Mouse (Mus musculus) midbrain, embryonic 12.5 days (tissue): ENCODE measurements at regions not wholly inside any gene's neighbourhood (a gene's known extent, or its start where the extent isn't known, plus 50 kb on each side); places are given as distances from the start of the nearest gene placed in this dataset.

Experiments
- ATAC-seq: fragments of 200-750 bp; cut with Nextera tagmentation; 2 replicates; pipeline ENCODE4 v1.8.0; 2017; ENCODE audit warnings: low read depth, moderate TSS enrichment, moderate library complexity; ENCODE audit not compliant: low FRiP score
- H3K27ac ChIP-seq: fragments of 300-500 bp; sonication (generic); replicated peaks from 2 replicates; pipeline ENCODE4 v1.5.1; 2016; ENCODE audit warnings: mild to moderate bottlenecking
- H3K27me3 ChIP-seq: fragments of 300-500 bp; sonication (generic); 2 replicates; pipeline ENCODE4 v1.6.1; 2016; ENCODE audit warnings: mild to moderate bottlenecking
- H3K36me3 ChIP-seq: fragments of 300-500 bp; sonication (generic); 2 replicates; pipeline ENCODE4 v1.6.1; 2016
- H3K4me1 ChIP-seq: fragments of 300-500 bp; sonication (generic); 2 replicates; pipeline ENCODE4 v1.6.1; 2016
- H3K4me2 ChIP-seq: fragments of 300-500 bp; sonication (generic); replicated peaks from 2 replicates; pipeline ENCODE4 v1.6.1; 2016; ENCODE audit warnings: mild to moderate bottlenecking, moderate library complexity
- H3K4me3 ChIP-seq: fragments of 300-500 bp; sonication (generic); 2 replicates; pipeline ENCODE4 v1.5.1; 2016; ENCODE audit warnings: mild to moderate bottlenecking
- H3K9ac ChIP-seq: fragments of 300-500 bp; sonication (generic); replicated peaks from 2 replicates; pipeline ENCODE4 v1.6.1; 2016; ENCODE audit warnings: mild to moderate bottlenecking, moderate library complexity
- H3K9me3 ChIP-seq: fragments of 300-500 bp; sonication (generic); 2 replicates; pipeline ENCODE4 v1.6.1; 2016; ENCODE audit warnings: mild to moderate bottlenecking
- WGBS: fragments of 180-500 bp; shearing (Covaris S2); methylation state at CpG from one replicate; pipeline ENCODE4 v1.1.7; 2016; 5-methylcytosine and 5-hydroxymethylcytosine counted together

DNA sequence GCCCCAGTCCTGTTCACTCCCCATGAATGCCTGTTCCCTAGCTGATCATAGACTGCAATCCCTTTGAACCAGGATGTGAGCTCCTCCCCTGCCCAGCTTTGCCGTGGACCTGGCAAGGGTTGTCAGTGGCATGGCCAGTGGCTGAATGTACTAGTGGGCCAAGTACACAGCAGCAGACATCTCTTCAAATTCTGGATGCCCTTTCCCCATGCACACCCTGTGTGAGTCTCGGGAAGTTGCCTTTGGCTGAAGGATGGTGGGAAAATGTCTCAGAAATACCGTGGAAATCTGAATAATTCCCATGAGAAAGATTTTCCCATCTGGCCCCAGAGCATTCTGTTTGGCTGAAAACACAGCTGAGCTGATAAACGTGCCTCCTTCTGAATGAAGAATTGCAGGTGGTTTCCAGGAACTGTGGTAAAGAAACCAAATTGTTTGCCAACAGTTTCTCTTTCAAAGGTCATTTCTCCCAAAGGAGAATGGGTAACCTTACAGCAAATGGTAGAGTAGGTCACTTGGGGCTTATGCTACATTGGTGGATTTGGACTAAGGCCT is 476.2 kb downstream of the Glrx3 start:
- Histone ChIP-seq H3K9ac (no peak overlapping the region), H3K27ac (no peak overlapping the region), H3K4me3 (no peak overlapping the region), H3K9me3 (no peaks in the 10 kb centered on the region), H3K4me2 (no peak overlapping the region), H3K4me1 (0 out of 2 replicates have a peak, but pooled peaks cover 4% of the 10 kb centered on the region), H3K36me3 (no peaks in the 10 kb centered on the region), H3K27me3 (0 out of 2 replicates have a peak, but pooled peaks cover 7% of the 10 kb centered on the region)
- no peak for ATAC-seq
- WGBS: 71% methylated on average over 4 of the region's 4 CpGs

DNA sequence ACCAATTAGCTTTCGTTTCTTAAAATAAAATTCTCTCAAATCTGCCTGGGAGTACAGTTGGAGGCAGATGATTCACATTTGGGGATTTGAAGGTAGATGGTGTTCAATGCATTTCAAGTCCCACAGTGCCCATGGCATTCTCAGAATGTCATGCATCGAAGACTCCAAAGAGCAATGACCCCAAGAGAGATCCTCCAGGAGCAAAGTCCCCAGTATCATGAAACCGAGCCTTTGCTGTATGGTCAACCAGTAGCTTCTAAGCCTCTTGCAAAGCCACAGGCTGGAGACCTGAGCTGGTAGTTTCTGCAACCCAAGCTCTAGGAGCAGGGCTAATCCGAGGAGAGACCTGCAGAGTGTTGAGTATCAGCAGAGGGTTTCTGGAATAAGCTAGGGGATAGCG is 477.1 kb downstream of the Glrx3 start:
- 90% methylated on average over 5 of the region's 5 CpGs for WGBS

GRCm38 (mm10) chr7:137916351-137916750 is 478.9 kb downstream of the Glrx3 start:
- Histone ChIP-seq H3K27ac (no peak overlapping the region), H3K36me3 (no peaks in the 10 kb centered on the region), H3K4me2 (no peak overlapping the region), H3K4me3 (no peak overlapping the region), H3K9me3 (no peaks in the 10 kb centered on the region), H3K27me3 (no peaks in the 10 kb centered on the region), H3K4me1 (no peaks in the 10 kb centered on the region), H3K9ac (no peak overlapping the region)
- no peak for ATAC-seq
- WGBS: 81% methylated on average over 1 of the region's 1 CpGs

More for the DNA sequence above, 477.1 kb downstream of the Glrx3 start:
- no peak overlapping the region for H3K4me3 ChIP-seq
- H3K4me2 ChIP-seq: no peak overlapping the region
- H3K4me1 ChIP-seq: 0 out of 2 replicates have a peak, but pooled peaks cover 2% of the 10 kb centered on the region
- no peaks in the 10 kb centered on the region for H3K9me3 ChIP-seq
- H3K27me3 ChIP-seq: 0 out of 2 replicates have a peak, but pooled peaks cover 7% of the 10 kb centered on the region
- no peak for ATAC-seq
- H3K27ac ChIP-seq: no peak overlapping the region
- no peak overlapping the region for H3K9ac ChIP-seq
- H3K36me3 ChIP-seq: no peaks in the 10 kb centered on the region

- no peak overlapping the region for H3K4me2 ChIP-seq
- H3K27ac ChIP-seq: no peak overlapping the region
- H3K9ac ChIP-seq: no peak overlapping the region
- H3K36me3 ChIP-seq: no peaks in the 10 kb centered on the region
- peaks cover 8% of the 10 kb centered on the region; the same call in 1 of the 2 replicates for H3K4me1 ChIP-seq
- no peak overlapping the region for H3K4me3 ChIP-seq
- H3K9me3 ChIP-seq: no peaks in the 10 kb centered on the region
- WGBS: 56% methylated on average over 7 of the region's 7 CpGs
- no peaks in the 10 kb centered on the region for H3K27me3 ChIP-seq
- ATAC-seq: no peak
Measured at GRCm38 (mm10) chr7:137924464-137925167, 472.9 kb downstream of the Tcerg1l start.

- H3K9me3 ChIP-seq: no peaks in the 10 kb centered on the region
- H3K27ac ChIP-seq: no peak overlapping the region
- ATAC-seq: no peak
- H3K27me3 ChIP-seq: no peaks in the 10 kb centered on the region
- H3K4me3 ChIP-seq: no peak overlapping the region
- 74% methylated on average over 3 of the region's 3 CpGs for WGBS
- H3K4me2 ChIP-seq: no peak overlapping the region
- no peak overlapping the region for H3K9ac ChIP-seq
- H3K36me3 ChIP-seq: no peaks in the 10 kb centered on the region
- peaks cover 8% of the 10 kb centered on the region; the same call in 1 of the 2 replicates for H3K4me1 ChIP-seq
Measured at GRCm38 (mm10) chr7:137925656-137926055, 471.9 kb downstream of the Tcerg1l start.

DNA sequence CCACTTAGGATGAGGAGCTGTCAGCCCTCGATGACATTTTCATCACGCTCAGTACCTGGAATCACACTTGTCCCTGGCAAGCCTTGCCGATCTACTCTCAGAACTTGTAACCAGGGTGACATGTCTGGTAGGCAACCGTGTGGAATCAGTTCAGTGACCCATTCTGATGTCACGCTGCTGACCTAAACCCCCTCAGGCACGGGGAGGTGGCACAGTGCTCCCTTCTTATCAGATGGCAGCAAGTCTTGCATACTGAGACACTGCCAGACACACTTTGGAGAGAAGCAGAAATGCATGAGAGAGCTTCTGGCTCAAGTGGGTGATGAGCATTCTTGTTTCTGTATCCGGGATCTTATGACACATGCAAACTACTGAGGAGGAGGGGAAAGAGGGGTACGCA is 470.2 kb downstream of the Tcerg1l start:
- Histone ChIP-seq H3K4me2 (no peak overlapping the region), H3K4me1 (peaks cover 8% of the 10 kb centered on the region; the same call in 1 of the 2 replicates), H3K4me3 (no peak overlapping the region), H3K27me3 (no peaks in the 10 kb centered on the region), H3K36me3 (no peaks in the 10 kb centered on the region), H3K9me3 (no peaks in the 10 kb centered on the region), H3K27ac (no peak overlapping the region), H3K9ac (no peak overlapping the region)
- 70% methylated on average over 8 of the region's 8 CpGs for WGBS
- no peak for ATAC-seq

DNA sequence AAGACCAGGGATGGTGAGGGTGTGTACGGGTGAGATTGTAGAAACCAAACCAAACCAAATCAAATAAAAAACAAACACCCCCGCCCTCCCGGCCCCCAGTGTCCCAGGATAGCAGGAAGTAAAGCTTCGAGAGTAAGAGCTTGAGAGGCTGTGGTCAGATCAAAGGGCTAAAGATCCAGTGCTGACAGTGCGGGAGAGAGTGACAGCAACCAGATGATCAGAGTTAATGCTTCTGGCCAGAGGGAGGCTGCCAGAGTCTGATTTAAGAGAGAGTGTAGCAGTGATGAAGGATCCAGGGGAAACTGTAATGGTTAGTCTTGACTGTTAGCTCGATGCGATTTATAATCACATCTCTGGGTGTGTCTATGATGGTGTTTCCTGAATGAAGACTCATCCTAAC is 467.3 kb downstream of the Tcerg1l start:
- H3K4me3 ChIP-seq: no peak overlapping the region
- 58% methylated on average over 7 of the region's 7 CpGs for WGBS
- no peaks in the 10 kb centered on the region for H3K9me3 ChIP-seq
- no peak overlapping the region for H3K9ac ChIP-seq
- no peak for ATAC-seq
- H3K4me1 ChIP-seq: no peaks in the 10 kb centered on the region
- H3K36me3 ChIP-seq: no peaks in the 10 kb centered on the region
- H3K27ac ChIP-seq: no peak overlapping the region
- no peaks in the 10 kb centered on the region for H3K27me3 ChIP-seq
- H3K4me2 ChIP-seq: no peak overlapping the region

DNA sequence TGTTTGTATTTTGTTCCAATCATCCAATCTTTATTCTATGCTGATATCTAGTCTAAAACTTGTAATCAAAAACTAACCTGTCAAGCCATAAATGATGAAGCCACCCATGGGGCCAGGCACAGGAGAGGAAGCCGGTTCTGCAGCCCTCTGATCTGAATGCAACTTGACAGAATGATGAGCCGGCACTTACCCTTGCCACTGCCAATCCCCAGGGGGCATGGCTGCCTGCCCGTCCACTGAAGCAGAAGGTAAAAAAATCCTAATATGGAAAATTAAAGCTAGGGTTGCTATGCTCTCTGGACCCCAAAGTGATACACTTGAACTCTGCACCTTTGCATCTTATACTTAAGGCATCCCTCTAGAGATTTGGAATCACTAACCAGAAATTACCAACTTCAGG is 461.6 kb downstream of the Tcerg1l start:
- Histone ChIP-seq H3K9ac (no peak overlapping the region), H3K4me2 (no peak overlapping the region), H3K4me1 (peaks cover 5% of the 10 kb centered on the region; the same call in 1 of the 2 replicates), H3K27ac (no peak overlapping the region), H3K27me3 (no peaks in the 10 kb centered on the region), H3K9me3 (no peaks in the 10 kb centered on the region), H3K36me3 (no peaks in the 10 kb centered on the region), H3K4me3 (no peak overlapping the region)
- 58% methylated on average over 3 of the region's 3 CpGs for WGBS
- no peak for ATAC-seq

DNA sequence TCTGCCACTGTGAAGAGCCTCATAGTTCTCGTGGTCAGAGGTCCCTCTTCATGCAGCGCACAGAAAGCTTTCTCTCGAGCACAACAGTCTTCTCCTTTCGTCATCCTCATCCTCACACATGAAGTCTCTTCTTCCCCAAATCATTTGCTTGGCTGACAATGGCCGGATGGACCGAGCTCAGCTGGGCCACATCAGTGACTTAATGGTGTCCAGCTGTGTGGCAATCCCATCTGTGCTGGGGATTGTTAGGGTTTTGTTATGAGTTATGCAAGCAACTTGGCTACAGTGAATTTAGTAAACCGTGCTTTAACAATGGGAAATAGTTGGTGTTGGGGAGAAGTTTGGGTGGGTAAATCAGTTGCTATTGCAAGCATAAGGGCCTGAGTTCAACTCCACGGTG is 458.4 kb downstream of the Tcerg1l start:
- Histone ChIP-seq H3K4me2 (no peak overlapping the region), H3K4me1 (peaks cover 5% of the 10 kb centered on the region; the same call in 1 of the 2 replicates), H3K27me3 (no peaks in the 10 kb centered on the region), H3K36me3 (no peaks in the 10 kb centered on the region), H3K27ac (no peak overlapping the region), H3K9me3 (no peaks in the 10 kb centered on the region), H3K4me3 (no peak overlapping the region), H3K9ac (no peak overlapping the region)
- ATAC-seq: no peak
- 79% methylated on average over 8 of the region's 8 CpGs for WGBS

DNA sequence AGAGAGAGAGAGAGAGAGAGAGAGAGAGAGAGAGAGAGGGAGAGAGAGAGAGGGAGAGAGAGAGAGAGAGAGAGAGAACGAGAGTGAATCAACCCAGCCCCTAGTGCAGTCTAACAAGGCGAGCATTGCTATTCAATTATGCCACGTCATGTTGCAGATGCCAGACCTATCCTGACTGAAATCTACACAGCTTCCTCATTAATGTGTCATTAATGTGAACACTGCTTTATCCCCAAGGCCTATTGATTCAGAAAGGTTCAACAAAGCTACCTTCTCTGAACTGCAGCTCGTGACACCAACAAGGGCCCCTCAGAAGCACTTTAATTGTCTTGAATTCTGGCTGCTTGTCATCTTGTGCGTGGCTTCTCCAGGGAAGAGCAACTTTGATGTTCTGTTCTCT is 457.4 kb downstream of the Tcerg1l start:
- no peak overlapping the region for H3K9ac ChIP-seq
- peaks cover 5% of the 10 kb centered on the region; the same call in 1 of the 2 replicates for H3K4me1 ChIP-seq
- H3K27ac ChIP-seq: no peak overlapping the region
- H3K4me2 ChIP-seq: no peak overlapping the region
- WGBS: 16% methylated on average over 5 of the region's 5 CpGs
- no peaks in the 10 kb centered on the region for H3K27me3 ChIP-seq
- H3K4me3 ChIP-seq: no peak overlapping the region
- H3K36me3 ChIP-seq: no peaks in the 10 kb centered on the region
- no peaks in the 10 kb centered on the region; the same call in 1 of the 2 replicates for H3K9me3 ChIP-seq
- ATAC-seq: no peak

DNA sequence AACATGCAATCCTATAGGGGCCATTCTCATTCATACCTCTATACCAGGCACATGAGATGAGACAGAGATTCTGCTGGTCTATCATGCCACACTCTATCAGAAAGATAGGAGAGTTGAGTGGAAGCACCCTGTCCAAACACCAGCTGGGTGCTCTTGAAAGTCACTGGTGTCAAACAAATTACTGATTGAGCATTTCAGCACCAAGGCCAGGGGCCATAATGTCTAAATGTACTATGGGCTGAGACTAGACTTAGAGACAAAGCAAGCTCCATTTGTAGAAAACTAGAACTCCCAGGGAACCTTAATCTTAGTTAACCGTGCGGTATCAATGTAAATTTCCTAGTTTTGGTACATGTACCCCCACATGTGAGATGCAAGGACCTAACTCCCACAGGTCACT is 452.5 kb downstream of the Tcerg1l start:
- H3K4me1 ChIP-seq: peaks cover 9% of the 10 kb centered on the region; the same call in 1 of the 2 replicates
- no peak overlapping the region for H3K4me2 ChIP-seq
- no peaks in the 10 kb centered on the region for H3K27me3 ChIP-seq
- 95% methylated on average over 2 of the region's 2 CpGs for WGBS
- H3K4me3 ChIP-seq: no peak overlapping the region
- no peak overlapping the region for H3K27ac ChIP-seq
- no peak overlapping the region for H3K9ac ChIP-seq
- H3K9me3 ChIP-seq: no peaks in the 10 kb centered on the region; the same call in 1 of the 2 replicates
- ATAC-seq: no peak
- H3K36me3 ChIP-seq: no peaks in the 10 kb centered on the region

DNA sequence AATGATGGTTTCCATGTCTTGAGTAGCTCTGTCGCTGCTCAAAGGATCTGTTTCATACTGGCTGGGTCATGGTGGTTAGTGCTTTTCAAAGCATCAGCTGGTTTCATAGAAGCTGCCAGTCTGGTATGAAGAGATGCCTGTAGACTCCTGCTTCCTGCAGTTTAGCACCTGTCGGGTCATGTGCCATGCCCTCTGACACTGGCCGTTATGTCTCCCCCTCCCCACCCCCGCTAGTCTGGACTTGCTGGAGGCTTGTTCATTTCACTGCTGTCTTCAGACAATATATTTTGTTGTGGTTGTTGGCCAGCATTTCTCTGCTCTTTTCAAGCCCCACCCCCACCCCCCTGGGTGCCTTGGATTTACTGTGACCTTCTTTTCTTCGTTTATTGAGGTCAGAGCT is 450.1 kb downstream of the Tcerg1l start:
- no peak for ATAC-seq
- H3K27ac ChIP-seq: no peak overlapping the region

More for the DNA sequence above, 450.1 kb downstream of the Tcerg1l start:
- no peak overlapping the region for H3K9ac ChIP-seq
- H3K27me3 ChIP-seq: no peaks in the 10 kb centered on the region
- no peak overlapping the region for H3K4me2 ChIP-seq
- no peaks in the 10 kb centered on the region; the same call in 1 of the 2 replicates for H3K9me3 ChIP-seq
- WGBS: 7% methylated on average over 5 of the region's 5 CpGs
- no peaks in the 10 kb centered on the region for H3K36me3 ChIP-seq
- H3K4me1 ChIP-seq: peaks cover 7% of the 10 kb centered on the region; the same call in 1 of the 2 replicates
- H3K4me3 ChIP-seq: no peak overlapping the region
